Mouse (Mus musculus): ENCODE measurements around the gene Pan2. TPM values are rescaled to one million over a fixed set of nuclear protein-coding genes. Genes with fewer than 3 reads are reported as not detected.
"Not testable (repeated sequence)": the region's sequence is repeated elsewhere in the genome, so short reads cannot be mapped to it uniquely, and the experiment has no call there.

The Pan2 gene
- polyA plus RNA-seq, 1 experiment from 2014 or later = 27.1 TPM

DNA sequence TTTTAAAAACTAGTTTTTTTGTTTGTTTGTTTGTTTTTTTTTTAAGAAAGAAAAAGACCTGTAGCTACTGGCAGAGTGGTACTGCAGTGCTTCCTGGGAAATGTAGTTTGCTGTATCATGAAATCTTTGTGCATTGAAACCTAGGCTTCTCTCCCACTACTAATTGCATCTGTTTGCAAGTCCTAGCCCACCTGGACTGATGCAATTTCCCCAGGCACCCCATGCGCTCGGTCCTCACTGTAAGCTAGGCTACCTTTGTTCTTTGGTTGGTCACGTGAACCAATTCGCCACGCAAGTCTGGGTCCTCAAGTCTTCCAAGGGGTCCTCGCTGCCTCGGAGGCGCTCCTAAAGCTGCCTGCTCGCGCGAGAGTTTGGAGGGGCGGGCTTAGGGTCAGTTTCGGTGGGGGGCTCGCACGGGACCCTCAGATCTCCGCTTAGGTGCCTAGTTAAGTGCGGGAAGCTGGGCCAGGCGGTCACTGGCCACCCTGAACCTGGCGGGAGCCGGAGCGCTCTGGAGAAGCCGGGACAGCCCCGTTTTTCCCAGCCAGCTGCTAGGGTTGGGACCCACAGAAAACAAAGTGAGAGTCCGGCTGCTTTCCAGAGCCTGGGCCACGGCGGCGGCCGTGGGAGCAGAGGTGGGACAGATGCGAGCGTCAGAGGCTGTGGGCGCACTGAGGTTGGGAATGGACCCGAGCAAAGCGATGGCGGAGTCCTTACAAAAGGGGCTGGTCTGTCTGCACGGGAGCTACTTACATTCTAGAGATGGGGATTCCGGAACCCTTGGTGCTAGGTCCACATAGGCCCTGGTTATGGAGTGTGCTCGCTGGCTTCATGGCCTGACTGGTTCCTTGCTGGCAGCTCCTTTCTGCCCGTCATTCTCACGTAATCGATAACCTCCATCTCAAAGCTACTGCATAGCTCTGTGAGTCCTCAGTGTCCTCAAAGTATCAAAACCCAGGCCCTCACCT is 19.3 kb downstream of the Pan2 start, which contains the start of gene Cnpy2:
Cnpy2 (plus strand) TSS at position 319 of the 968 bp plus-strand sequence.
- peak within 1 kb of the TSS; percentile 77 for H3K9ac ChIP-seq
- H3K27ac ChIP-seq = peak within 1 kb of the TSS; percentile 93
- H3K27me3 ChIP-seq (replicated peaks) = no peaks in the 10 kb centered on the region
- peak within 1 kb of the TSS; percentile 74 for H3K4me3 ChIP-seq (replicated peaks)
- under 1% methylated on average over 40 of the region's 40 CpGs for WGBS
- peaks cover 9% of the 10 kb centered on the region for H3K4me1 ChIP-seq
- H3K36me3 ChIP-seq = peaks cover 34% of the 10 kb centered on the region
- H3K4me2 ChIP-seq = peak within 1 kb of the TSS; percentile 81
- ATAC-seq (ENCODE audit: insufficient read depth, low FRiP score, low read depth) = peak; percentile 86
- no peaks in the 10 kb centered on the region for H3K9me3 ChIP-seq

DNA sequence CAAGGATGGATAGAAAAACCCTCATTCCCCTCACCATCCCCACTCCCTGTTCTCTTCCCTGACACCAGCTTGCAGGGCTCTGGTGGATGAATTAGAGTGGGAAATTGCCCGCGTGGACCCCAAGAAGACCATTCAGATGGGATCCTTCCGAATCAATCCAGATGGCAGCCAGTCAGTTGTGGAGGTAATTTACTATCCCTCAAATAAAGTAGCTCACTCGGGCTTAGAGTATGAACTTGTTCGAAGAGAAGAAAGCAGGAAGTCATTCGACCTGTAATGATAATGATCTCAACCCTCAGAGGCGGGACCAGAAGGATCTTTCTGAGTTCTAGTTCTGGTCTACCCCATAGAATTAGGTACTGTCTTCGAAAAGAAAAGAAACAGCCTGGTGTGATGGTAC is 20.4 kb downstream of the Pan2 start:
- H3K27me3 ChIP-seq (replicated peaks) = no peaks in the 10 kb centered on the region
- H3K4me2 ChIP-seq = peak overlapping the region; percentile 81
- WGBS = 64% methylated on average over 8 of the region's 8 CpGs
- no peaks in the 10 kb centered on the region for H3K9me3 ChIP-seq
- peak overlapping the region; percentile 74 for H3K4me3 ChIP-seq (replicated peaks)
- peaks cover 9% of the 10 kb centered on the region for H3K4me1 ChIP-seq
- H3K9ac ChIP-seq = peak overlapping the region; percentile 77
- H3K36me3 ChIP-seq = peaks cover 40% of the 10 kb centered on the region
- no peak for ATAC-seq (ENCODE audit: insufficient read depth, low FRiP score, low read depth)
- peak overlapping the region; percentile 93 for H3K27ac ChIP-seq

DNA sequence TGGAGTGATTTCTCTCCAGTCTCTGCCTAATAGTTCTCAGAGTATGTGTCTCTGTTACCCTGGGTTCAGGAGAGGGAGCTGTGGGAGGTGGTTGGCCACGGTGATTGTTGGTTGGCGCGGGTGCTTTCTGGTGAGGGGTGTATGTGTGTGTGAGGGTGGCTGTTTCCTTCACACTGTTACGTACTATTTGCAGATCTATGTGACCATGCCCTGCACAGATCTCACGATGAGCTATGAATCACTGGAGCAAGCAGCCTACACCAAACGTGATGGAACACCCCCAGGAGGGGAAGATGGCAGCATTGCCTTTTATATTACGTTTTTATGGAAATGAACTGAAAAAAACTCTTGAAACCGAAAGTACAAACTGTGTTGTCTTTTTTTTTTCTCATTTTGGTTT is 23.7 kb downstream of the Pan2 start:
- Histone ChIP-seq H3K27me3 (replicated peaks) (no peaks in the 10 kb centered on the region), H3K9me3 (no peaks in the 10 kb centered on the region), H3K4me2 (no peak overlapping the region), H3K27ac (no peak overlapping the region), H3K36me3 (peaks cover 29% of the 10 kb centered on the region), H3K4me1 (peaks cover 9% of the 10 kb centered on the region), H3K4me3 (replicated peaks) (no peak overlapping the region), H3K9ac (no peak overlapping the region)
- 92% methylated on average over 8 of the region's 8 CpGs for WGBS
- no peak for ATAC-seq (ENCODE audit: insufficient read depth, low FRiP score, low read depth)

DNA sequence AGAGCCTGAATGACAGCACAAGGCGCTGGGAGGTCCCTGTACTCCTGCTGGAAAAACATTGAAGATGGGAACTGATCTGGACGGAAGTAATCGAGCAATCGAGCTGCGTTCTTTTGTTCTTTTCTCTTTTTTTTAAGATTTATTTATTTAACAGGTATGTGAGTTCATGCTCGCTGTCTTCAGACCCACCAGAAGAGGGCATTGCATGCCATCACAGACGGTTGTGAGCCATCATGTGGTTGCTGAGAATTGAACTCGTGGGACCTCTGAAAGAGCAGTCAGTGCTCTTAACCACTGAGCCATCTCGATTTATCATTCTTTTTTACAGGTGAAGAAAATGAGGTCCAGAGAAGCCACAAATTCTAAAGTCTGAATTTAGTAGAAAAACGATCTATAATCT is 24.5 kb downstream of the Pan2 start:
- H3K9me3 ChIP-seq = no peaks in the 10 kb centered on the region
- H3K27ac ChIP-seq = no peak overlapping the region
- 85% methylated on average over 10 of the region's 10 CpGs for WGBS
- no peaks in the 10 kb centered on the region for H3K27me3 ChIP-seq (replicated peaks)
- H3K4me1 ChIP-seq = peaks cover 9% of the 10 kb centered on the region
- no peak overlapping the region for H3K4me3 ChIP-seq (replicated peaks)
- no peak overlapping the region for H3K9ac ChIP-seq
- H3K36me3 ChIP-seq = peaks cover 29% of the 10 kb centered on the region
- ATAC-seq (ENCODE audit: insufficient read depth, low FRiP score, low read depth) = no peak
- no peak overlapping the region for H3K4me2 ChIP-seq

DNA sequence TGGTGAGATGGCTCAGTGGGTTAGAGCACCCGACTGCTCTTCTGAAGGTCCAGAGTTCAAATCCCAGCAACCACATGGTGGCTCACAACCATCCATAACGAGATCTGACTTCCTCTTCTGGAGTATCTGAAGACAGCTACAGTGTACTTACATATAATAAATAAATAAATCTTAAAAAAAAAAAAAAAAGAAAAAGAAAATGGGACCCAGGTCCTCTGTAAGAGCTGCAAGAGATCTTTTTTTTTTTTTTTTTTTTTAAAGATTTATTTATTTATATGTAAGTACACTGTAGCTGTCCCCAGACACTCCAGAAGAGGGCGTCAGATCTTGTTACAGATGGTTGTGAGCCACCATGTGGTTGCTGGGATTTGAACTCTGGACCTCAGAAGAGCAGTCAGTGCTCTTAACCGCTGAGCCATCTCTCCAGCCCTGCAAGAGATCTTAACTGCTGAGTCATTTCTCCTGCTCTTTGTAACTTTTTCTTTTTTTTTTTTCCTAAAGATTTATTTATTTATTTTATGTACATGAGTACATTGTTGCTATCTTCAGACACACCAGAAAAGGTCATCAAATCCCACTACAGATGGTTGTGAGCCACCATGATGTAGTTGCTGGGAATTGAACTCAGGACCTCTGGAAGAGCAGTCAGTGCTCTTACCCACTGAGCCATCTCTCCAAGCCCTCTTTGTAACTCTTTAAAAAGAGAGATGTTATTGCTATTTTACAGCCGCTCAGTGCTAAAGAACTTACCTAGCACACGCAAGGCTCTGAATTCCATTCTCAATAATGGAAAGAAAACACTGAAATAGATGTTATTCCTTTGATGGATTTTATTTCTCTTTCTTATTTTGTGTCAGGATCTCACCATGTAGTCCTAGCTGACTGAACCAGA is 29.5 kb downstream of the Pan2 start:
- H3K36me3 ChIP-seq; H3K27ac ChIP-seq; ATAC-seq (ENCODE audit: insufficient read depth, low FRiP score, low read depth); H3K4me1 ChIP-seq; H3K9ac ChIP-seq; H3K27me3 ChIP-seq (replicated peaks); H3K9me3 ChIP-seq; H3K4me2 ChIP-seq; H3K4me3 ChIP-seq (replicated peaks): not testable (repeated sequence)
- WGBS = 79% methylated on average over 6 of the region's 6 CpGs

DNA sequence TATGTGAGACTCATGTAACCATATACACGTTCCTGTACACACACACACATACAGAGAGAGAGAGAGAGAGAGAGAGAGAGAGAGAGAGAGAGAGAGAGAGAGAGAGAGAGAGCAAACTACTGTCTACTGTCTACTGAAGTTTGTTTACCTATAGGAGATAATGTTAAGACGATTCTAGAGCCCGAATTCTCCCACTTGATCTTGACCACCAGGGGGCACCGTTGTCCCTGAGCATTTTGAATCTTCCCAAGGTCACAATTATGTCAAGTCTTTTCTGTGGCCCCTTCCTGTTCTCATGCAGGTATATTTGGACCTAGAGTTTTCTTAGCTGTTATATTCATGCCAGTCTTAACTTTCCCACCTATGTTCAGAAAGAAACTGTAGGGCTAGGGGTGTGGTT is 32.4 kb downstream of the Pan2 start:
- Histone ChIP-seq H3K9me3 (no peaks in the 10 kb centered on the region), H3K27me3 (replicated peaks) (no peaks in the 10 kb centered on the region), H3K36me3 (no peaks in the 10 kb centered on the region; the same call in 1 of the 2 replicates), H3K4me3 (replicated peaks) (no peak overlapping the region), H3K9ac (no peak overlapping the region), H3K4me2 (no peak overlapping the region), H3K4me1 (peaks cover 22% of the 10 kb centered on the region), H3K27ac (no peak overlapping the region)
- ATAC-seq (ENCODE audit: insufficient read depth, low FRiP score, low read depth) = no peak
- WGBS = 0% methylated on average over 4 of the region's 4 CpGs

DNA sequence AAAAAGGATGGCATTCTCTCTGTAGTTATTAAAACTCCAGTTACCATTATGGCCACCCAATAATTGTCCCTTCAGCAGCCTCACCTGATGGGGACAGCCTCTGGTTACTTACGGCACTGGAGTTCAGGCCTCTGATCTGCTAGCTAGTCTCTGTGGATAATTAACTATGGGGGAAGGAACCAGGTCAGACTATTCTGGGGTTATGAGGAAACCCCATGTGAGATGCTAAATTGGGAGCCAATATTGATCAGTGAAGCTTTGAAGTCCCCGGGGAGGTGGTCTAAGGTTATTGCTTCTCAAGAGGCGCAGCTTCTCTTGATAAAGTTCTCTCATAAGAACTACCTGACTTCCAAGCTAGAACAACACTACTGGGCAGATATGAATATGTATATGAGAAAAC is 33.1 kb downstream of the Pan2 start:
- H3K4me3 ChIP-seq (replicated peaks) = no peak overlapping the region
- peaks cover 22% of the 10 kb centered on the region for H3K4me1 ChIP-seq
- 0 out of 2 replicates have a peak overlapping the region, but pooled peaks have one; percentile 98 for H3K27ac ChIP-seq
- no peak for ATAC-seq (ENCODE audit: insufficient read depth, low FRiP score, low read depth)
- no peaks in the 10 kb centered on the region; the same call in 1 of the 2 replicates for H3K36me3 ChIP-seq
- no peaks in the 10 kb centered on the region for H3K9me3 ChIP-seq
- H3K9ac ChIP-seq = no peak overlapping the region
- H3K4me2 ChIP-seq = no peak overlapping the region
- 86% methylated on average over 3 of the region's 3 CpGs for WGBS
- no peaks in the 10 kb centered on the region for H3K27me3 ChIP-seq (replicated peaks)

- Histone ChIP-seq H3K4me1 (peaks cover 22% of the 10 kb centered on the region), H3K36me3 (no peaks in the 10 kb centered on the region; the same call in 1 of the 2 replicates), H3K9me3 (no peaks in the 10 kb centered on the region), H3K27me3 (replicated peaks) (no peaks in the 10 kb centered on the region), H3K4me3 (replicated peaks) (peak overlapping the region; percentile 64; the same call in 1 of the 2 replicates), H3K27ac (peak overlapping the region; percentile 98; the same call in 1 of the 2 replicates), H3K4me2 (peak overlapping the region; percentile 69), H3K9ac (no peak overlapping the region)
- ATAC-seq (ENCODE audit: insufficient read depth, low FRiP score, low read depth) = no peak
- 73% methylated on average over 3 of the region's 3 CpGs for WGBS
Observed at GRCm38 (mm10) chr10:128336597-128336996, 33.5 kb downstream of the Pan2 start.

- no peaks in the 10 kb centered on the region; the same call in 1 of the 2 replicates for H3K36me3 ChIP-seq
- H3K4me3 ChIP-seq (replicated peaks) = peak within 1 kb of the TSS; percentile 64
- peak within 1 kb of the TSS; percentile 75 for H3K4me2 ChIP-seq
- peaks cover 22% of the 10 kb centered on the region for H3K4me1 ChIP-seq
- peak within 1 kb of the TSS; percentile 66 for H3K9ac ChIP-seq
- H3K27ac ChIP-seq = peak within 1 kb of the TSS; percentile 98
- 1% methylated on average over 61 of the region's 61 CpGs for WGBS
- H3K27me3 ChIP-seq (replicated peaks) = no peaks in the 10 kb centered on the region
- H3K9me3 ChIP-seq = no peaks in the 10 kb centered on the region
- peak; percentile 95 for ATAC-seq (ENCODE audit: insufficient read depth, low FRiP score, low read depth)
Observed at GRCm38 (mm10) chr10:128337306-128338181, 34.4 kb downstream of the Pan2 start, which contains the start of gene Cs. Cs (plus strand) TSS chr10:128337734.

- peak overlapping the region; percentile 64 for H3K4me3 ChIP-seq (replicated peaks)
- H3K9me3 ChIP-seq = no peaks in the 10 kb centered on the region
- H3K4me1 ChIP-seq = peaks cover 22% of the 10 kb centered on the region
- peak overlapping the region; percentile 66 for H3K9ac ChIP-seq
- WGBS = 14% methylated on average over 5 of the region's 5 CpGs
- H3K27me3 ChIP-seq (replicated peaks) = no peaks in the 10 kb centered on the region
- no peak for ATAC-seq (ENCODE audit: insufficient read depth, low FRiP score, low read depth)
- H3K36me3 ChIP-seq = no peaks in the 10 kb centered on the region; the same call in 1 of the 2 replicates
- H3K27ac ChIP-seq = peak overlapping the region; percentile 98
- H3K4me2 ChIP-seq = peak overlapping the region; percentile 75
Observed at GRCm38 (mm10) chr10:128338415-128338814, 35.3 kb downstream of the Pan2 start.

- 68% methylated on average over 2 of the region's 2 CpGs for WGBS
- Histone ChIP-seq H3K4me3 (replicated peaks) (peak overlapping the region; percentile 64), H3K9me3 (no peaks in the 10 kb centered on the region), H3K4me2 (peak overlapping the region; percentile 75), H3K27ac (peak overlapping the region; percentile 98; the same call in 1 of the 2 replicates), H3K4me1 (peaks cover 22% of the 10 kb centered on the region), H3K36me3 (no peaks in the 10 kb centered on the region; the same call in 1 of the 2 replicates), H3K9ac (no peak overlapping the region), H3K27me3 (replicated peaks) (no peaks in the 10 kb centered on the region)
- no peak for ATAC-seq (ENCODE audit: insufficient read depth, low FRiP score, low read depth)
Observed at GRCm38 (mm10) chr10:128338948-128339347, 35.8 kb downstream of the Pan2 start.
